Mouse (Mus musculus): ENCODE measurements around the gene Zfp512. TPM values are rescaled to one million over a fixed set of nuclear protein-coding genes. Genes with fewer than 3 reads are reported as not detected.
"Not testable (repeated sequence)": the region's sequence is repeated elsewhere in the genome, so short reads cannot be mapped to it uniquely, and the experiment has no call there.

The Zfp512 gene
- polyA plus RNA-seq, 1 experiment, result 24.8 TPM

GRCm38 (mm10) chr5:31487889-31488288 lies 35.7 kb downstream of the Zfp512 start:
- Histone ChIP-seq H3K27ac (ENCODE audit: insufficient read depth, low read depth, low read length) (no peak overlapping the region), H3K4me3 (ENCODE audit: insufficient read depth, low read length) (no peak overlapping the region), H3K4me1 (ENCODE audit: control insufficient read depth, insufficient read depth, low read length) (peaks cover 8% of the 10 kb centered on the region)
- TF ChIP-seq CTCF (IDR thresholded peaks at IDR 0.05; ENCODE audit: low read depth, low read length) (no peak), POLR2A (IDR thresholded peaks at IDR 0.05; ENCODE audit: borderline replicate concordance, low read depth, low read length) (no peak)

DNA sequence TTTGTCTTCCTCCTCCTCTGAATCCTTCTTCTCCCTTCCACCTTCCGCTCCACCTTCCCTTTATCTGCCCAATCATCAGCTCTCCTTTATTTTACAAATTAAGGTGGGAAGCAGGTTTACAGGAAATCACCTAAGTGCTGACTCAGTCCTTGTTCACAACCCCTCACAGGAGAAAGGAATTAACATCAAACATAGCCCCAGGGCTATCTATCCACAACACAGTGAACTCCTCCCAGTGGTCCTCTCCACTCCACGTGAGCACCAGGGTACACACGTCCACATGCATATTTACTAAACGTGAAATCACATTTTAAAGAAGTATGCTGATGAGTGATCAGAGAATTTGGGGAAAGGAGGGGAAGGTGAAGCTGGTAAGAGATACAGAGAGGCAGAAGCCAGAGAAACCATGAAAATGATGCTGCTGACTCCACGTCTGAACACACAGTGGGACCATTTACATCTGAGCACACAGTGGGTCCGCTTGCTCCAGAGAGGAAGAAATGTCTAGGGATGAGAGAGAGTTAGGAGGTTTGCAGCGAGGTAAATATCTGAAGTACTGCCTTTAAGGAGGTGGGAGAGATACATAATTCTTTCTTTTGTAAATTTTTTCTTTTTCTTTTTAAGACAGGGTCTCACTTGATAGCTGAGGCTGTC lies 37.0 kb downstream of the Zfp512 start:
- no peak for TF ChIP-seq CTCF (IDR thresholded peaks at IDR 0.05; ENCODE audit: low read depth, low read length)
- TF ChIP-seq POLR2A (IDR thresholded peaks at IDR 0.05; ENCODE audit: borderline replicate concordance, low read depth, low read length), result no peak
- peaks cover 8% of the 10 kb centered on the region for H3K4me1 ChIP-seq (ENCODE audit: control insufficient read depth, insufficient read depth, low read length)
- no peak overlapping the region for H3K27ac ChIP-seq (ENCODE audit: insufficient read depth, low read depth, low read length)
- H3K4me3 ChIP-seq (ENCODE audit: insufficient read depth, low read length), result no peak overlapping the region

DNA sequence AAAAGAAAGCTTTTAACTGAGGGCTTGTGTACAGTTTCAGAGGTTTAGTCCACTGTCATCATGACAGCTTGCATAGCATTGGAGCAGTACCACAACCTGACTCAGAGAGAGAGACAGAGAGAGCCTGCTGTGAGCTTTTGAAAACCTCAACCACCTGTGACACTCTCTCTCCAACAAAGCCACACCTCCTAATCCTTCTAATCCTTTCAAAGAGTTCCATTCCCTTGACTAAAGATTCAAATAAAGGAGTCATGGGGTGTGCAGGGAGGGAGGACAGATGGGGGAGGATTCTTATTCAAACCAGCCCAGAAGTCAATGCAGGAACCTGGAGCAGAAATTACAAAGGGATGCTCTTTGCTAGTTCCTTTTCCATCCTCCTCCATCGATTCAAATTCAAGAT lies 39.8 kb downstream of the Zfp512 start:
- Histone ChIP-seq H3K4me1 (ENCODE audit: control insufficient read depth, insufficient read depth, low read length) (peaks cover 14% of the 10 kb centered on the region), H3K27ac (ENCODE audit: insufficient read depth, low read depth, low read length) (no peak overlapping the region), H3K4me3 (ENCODE audit: insufficient read depth, low read length) (no peak overlapping the region)
- no peak for TF ChIP-seq POLR2A (IDR thresholded peaks at IDR 0.05; ENCODE audit: borderline replicate concordance, low read depth, low read length)

DNA sequence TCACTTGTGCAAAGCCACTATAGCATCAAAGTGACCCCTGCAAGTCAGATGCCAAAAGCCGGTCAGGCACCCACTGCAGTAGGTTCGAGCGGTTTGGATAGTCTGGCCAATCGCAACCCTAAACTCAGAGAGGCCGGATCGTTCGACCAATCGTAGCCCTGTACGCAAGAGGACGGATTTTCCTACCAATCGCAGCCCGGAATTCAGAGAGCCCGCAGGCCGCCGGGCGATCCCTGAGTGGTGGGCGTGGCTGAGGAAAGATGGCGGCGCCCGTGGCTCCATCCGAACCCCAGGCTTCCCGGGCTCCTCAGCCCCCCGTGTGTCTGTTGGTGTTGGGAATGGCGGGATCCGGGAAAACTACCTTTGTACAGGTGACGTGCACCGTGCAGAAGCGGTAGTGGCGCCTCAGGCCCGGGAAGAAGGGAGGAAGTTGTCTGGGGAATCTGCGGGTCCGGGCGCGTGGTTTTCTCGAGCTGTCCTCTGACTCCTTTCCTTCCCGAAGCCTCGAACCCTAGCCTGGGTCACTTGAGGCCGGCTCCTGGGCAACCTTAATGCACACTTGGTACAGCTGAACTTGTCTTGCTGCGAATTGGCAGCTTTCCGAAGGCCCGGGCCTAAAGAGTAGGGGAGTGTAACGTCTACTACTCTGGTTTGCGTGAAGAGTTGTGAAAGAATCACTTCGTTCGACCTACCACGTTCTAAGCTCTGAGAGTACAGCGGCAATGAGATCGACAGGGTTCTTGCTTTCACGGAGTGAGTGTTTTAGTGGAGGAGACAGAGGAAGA lies 42.5 kb downstream of the Zfp512 start, which contains the start of gene Gpn1:
Gene Gpn1 (plus strand): TSS at position 229 of the 785 bp plus-strand sequence.
- Histone ChIP-seq H3K27ac (ENCODE audit: insufficient read depth, low read depth, low read length) (no peak within 1 kb of the TSS), H3K4me3 (ENCODE audit: insufficient read depth, low read length) (peak within 1 kb of the TSS; percentile 92), H3K4me1 (ENCODE audit: control insufficient read depth, insufficient read depth, low read length) (peaks cover 7% of the 10 kb centered on the region)
- TF ChIP-seq CTCF (IDR thresholded peaks at IDR 0.05; ENCODE audit: low read depth, low read length), result no peak
- no peak for TF ChIP-seq POLR2A (IDR thresholded peaks at IDR 0.05; ENCODE audit: borderline replicate concordance, low read depth, low read length)

GRCm38 (mm10) chr5:31504843-31505242 lies 52.6 kb downstream of the Zfp512 start:
- H3K4me1 ChIP-seq (ENCODE audit: control insufficient read depth, insufficient read depth, low read length), result peaks cover 4% of the 10 kb centered on the region
- no peak for TF ChIP-seq CTCF (IDR thresholded peaks at IDR 0.05; ENCODE audit: low read depth, low read length)
- no peak for TF ChIP-seq POLR2A (IDR thresholded peaks at IDR 0.05; ENCODE audit: borderline replicate concordance, low read depth, low read length)
- H3K27ac ChIP-seq (ENCODE audit: insufficient read depth, low read depth, low read length), result no peak overlapping the region
- H3K4me3 ChIP-seq (ENCODE audit: insufficient read depth, low read length), result no peak overlapping the region

DNA sequence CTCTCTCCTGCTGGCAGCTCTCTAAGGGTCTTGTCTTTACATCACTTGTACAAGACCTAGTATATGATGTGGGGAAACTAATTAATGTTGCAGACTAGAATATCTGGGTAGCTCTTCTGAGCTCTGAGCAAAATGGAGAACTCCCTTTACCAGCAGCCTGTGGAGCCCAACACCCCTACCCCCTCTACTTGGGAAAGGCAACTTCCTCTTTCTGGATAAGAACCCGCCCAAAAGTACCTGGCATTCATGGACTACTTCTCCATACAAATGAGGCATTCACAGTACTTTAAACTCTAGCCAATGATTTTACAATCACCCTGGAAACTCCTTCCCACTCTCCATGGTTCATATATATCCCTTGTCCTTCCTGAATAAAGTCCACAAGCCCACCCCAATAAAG lies 60.2 kb downstream of the Zfp512 start:
- Histone ChIP-seq H3K27ac (ENCODE audit: insufficient read depth, low read depth, low read length) (peak overlapping the region; percentile 30; the same call in 1 of the 2 replicates), H3K4me1 (ENCODE audit: control insufficient read depth, insufficient read depth, low read length) (peaks cover 23% of the 10 kb centered on the region), H3K4me3 (ENCODE audit: insufficient read depth, low read length) (no peak overlapping the region)
- TF ChIP-seq POLR2A (IDR thresholded peaks at IDR 0.05; ENCODE audit: borderline replicate concordance, low read depth, low read length), result no peak
- no peak for TF ChIP-seq CTCF (IDR thresholded peaks at IDR 0.05; ENCODE audit: low read depth, low read length)

GRCm38 (mm10) chr5:31520556-31520955 lies 68.3 kb downstream of the Zfp512 start:
- Histone ChIP-seq H3K4me3 (ENCODE audit: insufficient read depth, low read length) (no peak overlapping the region), H3K4me1 (ENCODE audit: control insufficient read depth, insufficient read depth, low read length) (peaks cover 3% of the 10 kb centered on the region), H3K27ac (ENCODE audit: insufficient read depth, low read depth, low read length) (no peak overlapping the region)
- TF ChIP-seq POLR2A (IDR thresholded peaks at IDR 0.05; ENCODE audit: borderline replicate concordance, low read depth, low read length) (no peak), CTCF (IDR thresholded peaks at IDR 0.05; ENCODE audit: low read depth, low read length) (no peak)

DNA sequence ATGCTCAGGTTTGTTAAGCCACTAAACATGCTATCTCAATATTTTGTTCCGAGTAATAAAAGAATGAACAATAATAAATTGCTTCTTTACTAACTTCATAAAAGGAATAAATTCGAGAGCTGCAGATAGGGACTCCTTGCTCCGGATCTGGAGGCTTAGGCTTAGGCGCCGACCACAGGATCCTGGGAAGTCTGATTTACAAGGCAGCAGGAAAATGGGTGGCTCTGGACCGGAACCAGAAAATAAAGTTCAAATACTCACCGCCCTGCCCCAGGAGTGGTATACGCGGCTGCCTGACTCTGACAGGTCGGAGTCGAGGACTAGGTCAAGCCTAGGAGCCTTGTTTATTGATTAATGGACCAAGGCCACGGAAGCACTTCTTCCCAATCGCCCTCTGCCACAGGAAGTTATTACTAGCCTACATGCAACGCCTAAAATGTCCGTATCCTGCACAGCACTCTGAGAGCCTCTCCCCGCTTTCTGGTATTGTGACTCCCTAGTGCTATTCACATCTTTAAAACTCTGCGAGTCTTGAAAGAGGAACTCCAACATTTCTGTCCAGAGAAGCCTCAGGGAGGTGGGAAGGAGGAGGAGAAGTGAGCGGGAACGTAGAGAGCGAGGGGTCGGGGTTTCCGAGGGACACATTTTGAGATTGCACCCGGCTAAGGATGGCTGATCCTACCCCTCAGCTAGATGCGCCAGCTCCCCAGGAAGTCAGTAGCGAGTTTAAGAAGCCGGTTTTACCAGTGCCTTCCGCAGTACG lies 74.3 kb downstream of the Zfp512 start, which contains the start of gene Slc4a1ap:
Gene Slc4a1ap (plus strand): TSS at position 642 of the 763 bp plus-strand sequence.
- peaks cover 9% of the 10 kb centered on the region for H3K4me1 ChIP-seq (ENCODE audit: control insufficient read depth, insufficient read depth, low read length)
- TF ChIP-seq CTCF (IDR thresholded peaks at IDR 0.05; ENCODE audit: low read depth, low read length), result no peak
- no peak for TF ChIP-seq POLR2A (IDR thresholded peaks at IDR 0.05; ENCODE audit: borderline replicate concordance, low read depth, low read length)
- H3K4me3 ChIP-seq (ENCODE audit: insufficient read depth, low read length), result peak within 1 kb of the TSS; percentile 97
- peak within 1 kb of the TSS; percentile 91 for H3K27ac ChIP-seq (ENCODE audit: insufficient read depth, low read depth, low read length)

- peak overlapping the region; percentile 97 for H3K4me3 ChIP-seq (ENCODE audit: insufficient read depth, low read length)
- H3K27ac ChIP-seq (ENCODE audit: insufficient read depth, low read depth, low read length), result peak overlapping the region; percentile 91; the same call in 1 of the 2 replicates
- TF ChIP-seq CTCF (IDR thresholded peaks at IDR 0.05; ENCODE audit: low read depth, low read length) (no peak), POLR2A (IDR thresholded peaks at IDR 0.05; ENCODE audit: borderline replicate concordance, low read depth, low read length) (no peak)
- H3K4me1 ChIP-seq (ENCODE audit: control insufficient read depth, insufficient read depth, low read length), result peaks cover 9% of the 10 kb centered on the region
Observed at GRCm38 (mm10) chr5:31527117-31527680, 75.0 kb downstream of the Zfp512 start.

DNA sequence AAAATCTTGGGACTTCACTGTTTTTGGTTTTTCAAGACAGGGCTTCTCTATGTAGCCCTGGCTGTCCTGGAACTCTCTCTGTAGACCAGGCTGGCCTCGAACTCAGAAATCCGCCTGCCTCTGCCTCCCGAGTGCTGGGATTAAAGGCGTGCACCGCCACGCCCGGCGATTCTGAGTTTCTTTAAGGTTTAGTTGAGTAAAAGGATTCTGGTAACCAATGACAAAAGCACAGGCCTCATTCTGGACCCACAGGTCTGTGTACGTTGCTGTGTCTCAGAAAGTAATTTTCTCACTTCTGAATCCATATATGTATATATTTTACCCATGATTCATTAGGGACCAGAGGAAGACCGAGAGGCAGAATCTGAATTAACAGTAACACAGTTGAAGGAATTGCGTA lies 75.5 kb downstream of the Zfp512 start, which contains the start of gene Supt7l:
Gene Supt7l (minus strand): TSS at position 101 of the 400 bp plus-strand sequence.
- not testable (repeated sequence) for H3K4me1 ChIP-seq (ENCODE audit: control insufficient read depth, insufficient read depth, low read length)
- Histone ChIP-seq H3K27ac (ENCODE audit: insufficient read depth, low read depth, low read length) (peak within 1 kb of the TSS; percentile 91), H3K4me3 (ENCODE audit: insufficient read depth, low read length) (peak within 1 kb of the TSS; percentile 97)
